Mouse (Mus musculus): ENCODE measurements around the gene Ndufs7. TPM values are rescaled to one million over a fixed set of nuclear protein-coding genes. Genes with fewer than 3 reads are reported as not detected.

The Ndufs7 gene
- polyA plus RNA-seq, 1 experiment from 2014 or later = 311 TPM

GRCm38 (mm10) chr10:80302471-80302881 is 53.6 kb downstream of the Ndufs7 start:
- no peak for DNase-seq (ENCODE audit: low spot score)
- 6% methylated on average over 9 of the region's 9 CpGs for WGBS
- H3K4me3 ChIP-seq = peak overlapping the region; percentile 0; the same call in 1 of the 2 replicates
- peaks cover 100% of the 10 kb centered on the region for H3K27me3 ChIP-seq (ENCODE audit: low read depth, poor library complexity, severe bottlenecking)
- 0 out of 2 replicates have a peak, but pooled peaks cover 3% of the 10 kb centered on the region for H3K36me3 ChIP-seq
- H3K27ac ChIP-seq = no peak overlapping the region
- peaks cover 29% of the 10 kb centered on the region for H3K4me1 ChIP-seq
- H3K9me3 ChIP-seq (replicated peaks) = no peaks in the 10 kb centered on the region

DNA sequence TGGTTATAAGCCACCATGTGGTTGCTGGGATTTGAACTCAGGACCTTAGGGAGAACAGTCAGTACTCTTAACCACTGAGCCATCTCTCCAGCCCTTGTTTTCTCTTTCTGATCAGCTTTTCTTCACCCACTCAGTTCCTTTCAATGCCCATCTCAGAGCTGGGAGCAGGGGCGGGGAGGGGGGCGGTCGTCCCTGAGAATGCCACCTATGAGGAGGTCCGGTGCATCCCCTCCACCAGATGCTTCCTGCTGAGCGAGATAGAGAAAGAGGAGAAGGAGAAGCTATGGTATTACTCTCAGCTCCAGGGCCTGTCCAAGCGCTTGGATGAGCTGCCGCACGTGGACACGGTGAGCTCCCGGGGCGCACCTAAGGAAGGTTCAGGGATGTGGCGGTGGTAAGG is 55.5 kb downstream of the Ndufs7 start:
- H3K27me3 ChIP-seq (ENCODE audit: low read depth, poor library complexity, severe bottlenecking) = peaks cover 100% of the 10 kb centered on the region
- no peak for DNase-seq (ENCODE audit: low spot score)
- peaks cover 3% of the 10 kb centered on the region; the same call in 1 of the 2 replicates for H3K36me3 ChIP-seq
- H3K9me3 ChIP-seq (replicated peaks) = no peaks in the 10 kb centered on the region
- peaks cover 19% of the 10 kb centered on the region for H3K4me1 ChIP-seq
- WGBS = 14% methylated on average over 12 of the region's 12 CpGs
- peak overlapping the region; percentile 32 for H3K4me3 ChIP-seq
- no peak overlapping the region for H3K27ac ChIP-seq

DNA sequence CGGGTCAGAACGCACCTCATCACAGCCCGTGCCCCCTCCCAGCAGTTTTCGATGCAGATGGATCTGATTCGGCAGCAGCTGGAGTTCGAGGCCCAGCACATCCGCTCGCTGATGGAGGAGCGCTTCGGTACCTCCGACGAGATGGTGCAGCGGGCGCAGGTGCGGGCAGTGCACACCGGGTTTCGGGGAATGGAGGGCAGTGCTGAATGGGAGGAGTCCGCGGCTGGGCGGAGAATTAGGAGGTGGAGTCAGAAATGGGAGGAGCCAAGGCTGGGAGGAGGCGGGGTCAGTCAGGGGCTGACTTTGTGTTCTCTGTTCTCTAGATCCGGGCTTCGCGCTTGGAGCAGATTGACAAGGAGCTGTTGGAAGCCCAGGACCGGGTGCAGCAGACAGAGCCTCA is 55.9 kb downstream of the Ndufs7 start:
- H3K27me3 ChIP-seq (ENCODE audit: low read depth, poor library complexity, severe bottlenecking) = peaks cover 100% of the 10 kb centered on the region
- H3K27ac ChIP-seq = no peak overlapping the region
- no peaks in the 10 kb centered on the region for H3K9me3 ChIP-seq (replicated peaks)
- peaks cover 3% of the 10 kb centered on the region; the same call in 1 of the 2 replicates for H3K36me3 ChIP-seq
- 12% methylated on average over 25 of the region's 25 CpGs for WGBS
- H3K4me3 ChIP-seq = peak overlapping the region; percentile 32
- DNase-seq (ENCODE audit: low spot score) = no peak
- peaks cover 17% of the 10 kb centered on the region for H3K4me1 ChIP-seq

Small RNAs within 50 kb of the gene (microRNA-seq; reads per million reads assigned to microRNA genes)
- gene Mir6911 = not detected

Other genes with a start within 250 kb of the Ndufs7 start
- 14.9 and 15.5 TPM in 2 replicates for gene Arhgap45, start 232.5 kb upstream of the Ndufs7 start, polyA plus RNA-seq (2016; fragmentation: Nextera tagmentation; extraction: Ambion mirVana)
- gene Polr2e, start 209.3 kb upstream of the Ndufs7 start, polyA plus RNA-seq (2016; fragmentation: Nextera tagmentation; extraction: Ambion mirVana) = 319 and 357 TPM in 2 replicates
- gene Gpx4, start 202.0 kb upstream of the Ndufs7 start, polyA plus RNA-seq (2016; fragmentation: Nextera tagmentation; extraction: Ambion mirVana) = 589 and 631 TPM in 2 replicates
- 17.1 and 18.4 TPM in 2 replicates for gene Sbno2, start 143.6 kb upstream of the Ndufs7 start, polyA plus RNA-seq (2016; fragmentation: Nextera tagmentation; extraction: Ambion mirVana)
- 16.1 and 17.0 TPM in 2 replicates for gene Stk11, start 133.3 kb upstream of the Ndufs7 start, polyA plus RNA-seq (2016; fragmentation: Nextera tagmentation; extraction: Ambion mirVana)
- 487 and 503 TPM in 2 replicates for gene Atp5d, start 110.5 kb upstream of the Ndufs7 start, polyA plus RNA-seq (2016; fragmentation: Nextera tagmentation; extraction: Ambion mirVana)
- gene Cbarp, start 108.3 kb upstream of the Ndufs7 start, polyA plus RNA-seq (2016; fragmentation: Nextera tagmentation; extraction: Ambion mirVana) = 3.3 and 4.7 TPM in 2 replicates
- 26.2 and 27.1 TPM in 2 replicates for gene Midn, start 100.8 kb upstream of the Ndufs7 start, polyA plus RNA-seq (2016; fragmentation: Nextera tagmentation; extraction: Ambion mirVana)
- gene Cirbp, start 83.1 kb upstream of the Ndufs7 start, polyA plus RNA-seq (2016; fragmentation: Nextera tagmentation; extraction: Ambion mirVana) = 90.7 and 129 TPM in 2 replicates
- gene 1600002K03Rik, start 76.2 kb upstream of the Ndufs7 start, polyA plus RNA-seq (2016; fragmentation: Nextera tagmentation; extraction: Ambion mirVana) = 8.7 and 13.1 TPM in 2 replicates
- gene Efna2, start 69.6 kb upstream of the Ndufs7 start, polyA plus RNA-seq (2016; fragmentation: Nextera tagmentation; extraction: Ambion mirVana) = 63.1 and 66.8 TPM in 2 replicates
- 122 and 128 TPM in 2 replicates for gene Mum1, start 22.7 kb upstream of the Ndufs7 start, polyA plus RNA-seq (2016; fragmentation: Nextera tagmentation; extraction: Ambion mirVana)
- 14.4 and 18.4 TPM in 2 replicates for gene Gamt, start 11.9 kb downstream of the Ndufs7 start, polyA plus RNA-seq (2016; fragmentation: Nextera tagmentation; extraction: Ambion mirVana)
- 61.2 and 66.2 TPM in 2 replicates for gene Dazap1, start 12.4 kb downstream of the Ndufs7 start, polyA plus RNA-seq (2016; fragmentation: Nextera tagmentation; extraction: Ambion mirVana)
- 1,092 and 1,255 TPM in 2 replicates for gene Rps15, start 43.3 kb downstream of the Ndufs7 start, polyA plus RNA-seq (2016; fragmentation: Nextera tagmentation; extraction: Ambion mirVana)
- 0.90 and 2.9 TPM in 2 replicates for gene Apc2, start 46.9 kb downstream of the Ndufs7 start, polyA plus RNA-seq (2016; fragmentation: Nextera tagmentation; extraction: Ambion mirVana)
- 58.2 and 60.9 TPM in 2 replicates for gene 2310011J03Rik, start 71.4 kb downstream of the Ndufs7 start, polyA plus RNA-seq (2016; fragmentation: Nextera tagmentation; extraction: Ambion mirVana)
- gene Pcsk4, start 80.4 kb downstream of the Ndufs7 start, polyA plus RNA-seq (2016; fragmentation: Nextera tagmentation; extraction: Ambion mirVana) = 6.1 and 6.3 TPM in 2 replicates
- gene Reep6, start 80.8 kb downstream of the Ndufs7 start, polyA plus RNA-seq (2016; fragmentation: Nextera tagmentation; extraction: Ambion mirVana) = 5.4 and 6.6 TPM in 2 replicates
- gene Adamtsl5, start 99.3 kb downstream of the Ndufs7 start, polyA plus RNA-seq (2016; fragmentation: Nextera tagmentation; extraction: Ambion mirVana) = 0.39 and 0.48 TPM in 2 replicates
- 0.31 and 0.48 TPM in 2 replicates for gene Plk5, start 107.3 kb downstream of the Ndufs7 start, polyA plus RNA-seq (2016; fragmentation: Nextera tagmentation; extraction: Ambion mirVana)
- gene Mex3d, start 138.5 kb downstream of the Ndufs7 start, polyA plus RNA-seq (2016; fragmentation: Nextera tagmentation; extraction: Ambion mirVana) = 7.2 and 7.5 TPM in 2 replicates
- 453 and 469 TPM in 2 replicates for gene Mbd3, start 150.4 kb downstream of the Ndufs7 start, polyA plus RNA-seq (2016; fragmentation: Nextera tagmentation; extraction: Ambion mirVana)
- 651 and 677 TPM in 2 replicates for gene Uqcr11, start 157.7 kb downstream of the Ndufs7 start, polyA plus RNA-seq (2016; fragmentation: Nextera tagmentation; extraction: Ambion mirVana)
- 260 and 283 TPM in 2 replicates for gene Tcf3, start 184.5 kb downstream of the Ndufs7 start, polyA plus RNA-seq (2016; fragmentation: Nextera tagmentation; extraction: Ambion mirVana)
- not detected in 2 replicates for gene Onecut3, start 245.7 kb downstream of the Ndufs7 start, polyA plus RNA-seq (2016; fragmentation: Nextera tagmentation; extraction: Ambion mirVana)